Mouse (Mus musculus) ES-E14 (cell line): ENCODE measurements around the gene Ptprk. TPM values are rescaled to one million over a fixed set of nuclear protein-coding genes. Genes with fewer than 3 reads are reported as not detected.

Source experiments
- DNase-seq: peaks from one replicate; pipeline ENCODE4 v3.0.0-alpha.2; 2013; ENCODE audit warnings: low read depth, low spot score
- H3K27ac ChIP-seq: 2 replicates; pipeline ENCODE4 v1.5.1; 2012; ENCODE audit warnings: low read depth, mild to moderate bottlenecking, low read length, moderate library complexity, mixed read lengths; ENCODE audit not compliant: poor library complexity, insufficient read depth, severe bottlenecking
- H3K36me3 ChIP-seq: 2 replicates; pipeline ENCODE4 v1.6.1; 2012; ENCODE audit warnings: mild to moderate bottlenecking, low read length, moderate library complexity, mixed read lengths; ENCODE audit not compliant: control insufficient read depth, poor library complexity, insufficient read depth, severe bottlenecking
- H3K4me1 ChIP-seq, 2 experiments: fragments of 150-350 bp in 1 of 2; sonication (generic) in 1 of 2; 2 replicates each; pipeline ENCODE4 v1.6.1; 2012; ENCODE audit warnings: low read length in 2 of 2, mild to moderate bottlenecking in 1 of 2, mixed read lengths in 1 of 2; ENCODE audit not compliant: control insufficient read depth in 2 of 2, insufficient read depth in 2 of 2, poor library complexity in 1 of 2
- H3K4me3 ChIP-seq, 2 experiments: fragments of 150-350 bp in 1 of 2; sonication (generic) in 1 of 2; 2 replicates each; pipeline ENCODE4 v1.5.1; 2012; ENCODE audit warnings: low read length in 2 of 2, low read depth in 1 of 2, mild to moderate bottlenecking in 1 of 2, mixed read lengths in 1 of 2; ENCODE audit not compliant: insufficient read depth in 1 of 2, poor library complexity in 1 of 2, severe bottlenecking in 1 of 2
- H3K9ac ChIP-seq: 2 replicates; pipeline ENCODE4 v1.6.1; 2012; ENCODE audit warnings: low read depth, mild to moderate bottlenecking, low read length, mixed read lengths; ENCODE audit not compliant: poor library complexity, insufficient read depth, severe bottlenecking
- H3K9me3 ChIP-seq: fragments of 150-350 bp; sonication (generic); 2 replicates; pipeline ENCODE4 v1.6.1; 2012; ENCODE audit warnings: low read depth, mild to moderate bottlenecking, low read length; ENCODE audit not compliant: control insufficient read depth, insufficient read depth
- CHD2 ChIP-seq: IDR thresholded peaks from 2 replicates; pipeline ENCODE4 v1.6.1; 2014; ENCODE audit warnings: mild to moderate bottlenecking, low read depth, low read length, inconsistent platforms
- HCFC1 ChIP-seq: IDR thresholded peaks from 2 replicates; pipeline ENCODE4 v1.6.1; 2012; ENCODE audit warnings: low read length, inconsistent platforms, borderline replicate concordance; ENCODE audit not compliant: insufficient read depth
- MAFK ChIP-seq: IDR thresholded peaks from 2 replicates; pipeline ENCODE4 v1.6.1; 2014; ENCODE audit warnings: mild to moderate bottlenecking, low read depth, low read length, inconsistent platforms; ENCODE audit not compliant: insufficient read depth
- ZC3H11A ChIP-seq: IDR thresholded peaks from 2 replicates; pipeline ENCODE4 v1.6.1; 2012; ENCODE audit warnings: low read depth, mild to moderate bottlenecking, inconsistent platforms, low read length, borderline replicate concordance
- ZNF384 ChIP-seq: IDR thresholded peaks from 2 replicates; pipeline ENCODE4 v1.6.1; 2012; ENCODE audit warnings: low read depth, low read length, inconsistent platforms
- in situ Hi-C, 2 experiments: fragments of 600-800 bp; cut with MboI; formaldehyde crosslinking; loops; one replicate each; pipeline ENCODE4 v1.15.1; 2025; ENCODE audit warnings: low sequenced_read_pairs in 2 of 2, inconsistent platforms in 1 of 2; ENCODE audit not compliant: unreplicated experiment in 2 of 2
- total RNA-seq: library from RNA; depleted of rRNA; stranded (reverse); fragments of 300-350 nt; gene quantifications from 2 replicates; pipeline ENCODE4 v1.2.3, GENCODE M21; 2012

Gene Ptprk
- total RNA-seq, 1 experiment = 67.0 TPM

GRCm38 (mm10) chr10:28396520-28396915, 321.9 kb downstream of the Ptprk start:
- Histone ChIP-seq H3K9me3 (no peaks in the 10 kb centered on the region), H3K4me1 (no peaks in the 10 kb centered on the region)

GRCm38 (mm10) chr10:28401796-28402195, 327.2 kb downstream of the Ptprk start:
- in situ Hi-C loops = no loop called here
- H3K4me1 ChIP-seq = no peaks in the 10 kb centered on the region
- H3K9me3 ChIP-seq = no peaks in the 10 kb centered on the region
- no peaks in the 10 kb centered on the region for H3K36me3 ChIP-seq
- no peak overlapping the region for H3K9ac ChIP-seq
- TF ChIP-seq HCFC1 = no peak
- TF ChIP-seq ZNF384 = no peak
- no peak for TF ChIP-seq MAFK
- TF ChIP-seq CHD2 = no peak
- no peak for TF ChIP-seq ZC3H11A
- H3K4me3 ChIP-seq = no peak overlapping the region
- DNase-seq = no peak
- H3K27ac ChIP-seq = no peak overlapping the region

More at GRCm38 (mm10) chr10:28396520-28396915, 321.9 kb downstream of the Ptprk start:
- in situ Hi-C loops = no loop called here
- TF ChIP-seq HCFC1 (no peak), CHD2 (no peak), ZNF384 (no peak), ZC3H11A (no peak), MAFK (no peak)
- no peak overlapping the region for H3K27ac ChIP-seq
- H3K36me3 ChIP-seq = no peaks in the 10 kb centered on the region
- no peak overlapping the region for H3K4me3 ChIP-seq
- no peak for DNase-seq
- H3K9ac ChIP-seq = no peak overlapping the region

- H3K4me1 ChIP-seq = no peaks in the 10 kb centered on the region
- no peaks in the 10 kb centered on the region for H3K9me3 ChIP-seq
- in situ Hi-C loops = no loop called here
- no peak for DNase-seq
- no peak overlapping the region for H3K27ac ChIP-seq
- H3K36me3 ChIP-seq = no peaks in the 10 kb centered on the region
- no peak overlapping the region for H3K4me3 ChIP-seq
- TF ChIP-seq CHD2 (no peak), HCFC1 (no peak), ZNF384 (no peak), MAFK (no peak), ZC3H11A (no peak)
- H3K9ac ChIP-seq = no peak overlapping the region
Measured at GRCm38 (mm10) chr10:28408980-28409379, 334.4 kb downstream of the Ptprk start.

GRCm38 (mm10) chr10:28414823-28415222, 340.2 kb downstream of the Ptprk start:
- in situ Hi-C loops = no loop called here
- TF ChIP-seq HCFC1 (no peak), ZC3H11A (no peak), CHD2 (no peak), MAFK (no peak), ZNF384 (no peak)
- no peak overlapping the region for H3K4me3 ChIP-seq
- H3K9me3 ChIP-seq = no peaks in the 10 kb centered on the region
- H3K9ac ChIP-seq = no peak overlapping the region
- no peak for DNase-seq
- H3K36me3 ChIP-seq = no peaks in the 10 kb centered on the region
- no peaks in the 10 kb centered on the region for H3K4me1 ChIP-seq
- H3K27ac ChIP-seq = no peak overlapping the region

- Histone ChIP-seq H3K36me3 (no peaks in the 10 kb centered on the region), H3K9me3 (no peaks in the 10 kb centered on the region), H3K27ac (no peak overlapping the region), H3K4me1 (peaks cover 4 to 5% of the 10 kb centered on the region in 2 experiments; a peak in 3 of 4 replicates), H3K9ac (no peak overlapping the region), H3K4me3 (no peak overlapping the region)
- in situ Hi-C loops = no loop called here
- no peak for DNase-seq
- TF ChIP-seq ZC3H11A (no peak), ZNF384 (no peak), HCFC1 (no peak), CHD2 (no peak), MAFK (no peak)
Measured at GRCm38 (mm10) chr10:28422622-28423021, 348.0 kb downstream of the Ptprk start.
